Mouse (Mus musculus) heart, adult 2 months (tissue): Measurements from ENCODE around the gene Cbx2. TPM values are rescaled to one million over a fixed set of nuclear protein-coding genes. Genes with fewer than 3 reads are reported as not detected.

Source experiments
- DNase-seq, 2 experiments: peaks; one replicate each; pipeline ENCODE4 v3.0.0; 2021
- H3K27ac ChIP-seq: fragments of 200-600 bp; 2 replicates; pipeline ENCODE4 v1.8.1; 2022
- H3K27me3 ChIP-seq: fragments of 200-500 bp; 2 replicates; pipeline ENCODE4 v1.6.1; 2012; ENCODE audit warnings: mild to moderate bottlenecking, low read length, inconsistent platforms, mixed read lengths; ENCODE audit not compliant: control insufficient read depth, insufficient read depth
- H3K36me3 ChIP-seq: fragments of 200-500 bp; 2 replicates; pipeline ENCODE4 v1.6.1; 2012; ENCODE audit warnings: low read length, inconsistent platforms; ENCODE audit not compliant: control insufficient read depth, insufficient read depth
- H3K4me1 ChIP-seq: fragments of 200-500 bp; 2 replicates; pipeline ENCODE4 v1.6.1; 2011; ENCODE audit warnings: low read length; ENCODE audit not compliant: control insufficient read depth, insufficient read depth
- H3K4me3 ChIP-seq: fragments of 200-600 bp; 2 replicates; pipeline ENCODE4 v1.8.1; 2022
- H3K79me2 ChIP-seq: fragments of 200-500 bp; replicated peaks from 2 replicates; pipeline ENCODE4 v1.6.1; 2012; ENCODE audit warnings: mild to moderate bottlenecking, inconsistent platforms, low read length, moderate library complexity, mixed read lengths; ENCODE audit not compliant: control insufficient read depth, insufficient read depth
- H3K9ac ChIP-seq: fragments of 200-500 bp; 2 replicates; pipeline ENCODE4 v1.6.1; 2012; ENCODE audit warnings: low read depth, mild to moderate bottlenecking, control low read depth, inconsistent platforms, low read length, mixed read lengths
- CTCF ChIP-seq: fragments of 200-600 bp; IDR thresholded peaks from 2 replicates; pipeline ENCODE4 v1.8.1; 2022; ENCODE audit warnings: antibody characterized with exemption, mild to moderate bottlenecking, moderate library complexity
- EP300 ChIP-seq: fragments of 200-500 bp; IDR thresholded peaks from 2 replicates; pipeline ENCODE4 v1.6.1; 2011; ENCODE audit warnings: low read depth, low read length, control low read depth; ENCODE audit not compliant: insufficient read depth
- POLR2A ChIP-seq: fragments of 200-500 bp; IDR thresholded peaks from 2 replicates; pipeline ENCODE4 v1.6.1; 2011; ENCODE audit warnings: mild to moderate bottlenecking, low read depth, low read length, control low read depth; ENCODE audit not compliant: insufficient read depth
- WGBS: fragments of 180-500 bp; shearing (Covaris S2); methylation state at CpG from one replicate; pipeline ENCODE4 v1.1.7; 2018; 5-methylcytosine and 5-hydroxymethylcytosine counted together
- intact Hi-C: fragments of 180-260 bp; cut with DNase I; formaldehyde crosslinking; loops from one replicate; pipeline ENCODE4 v1.15.1; 2025
- polyA plus RNA-seq: library from polyadenylated mRNA; depleted of rRNA; stranded (reverse); fragments of >200 nt; gene quantifications from 2 replicates; pipeline ENCODE4 v1.2.3, GENCODE M21; 2012
- total RNA-seq, 2 experiments: library from RNA; stranded (reverse); gene quantifications; 2 replicates each; pipeline ENCODE4 v1.2.3; 2021

The Cbx2 gene
- total and polyA plus RNA-seq, 3 experiments: 1.7 to 2.3 (median 2.3) TPM

DNA sequence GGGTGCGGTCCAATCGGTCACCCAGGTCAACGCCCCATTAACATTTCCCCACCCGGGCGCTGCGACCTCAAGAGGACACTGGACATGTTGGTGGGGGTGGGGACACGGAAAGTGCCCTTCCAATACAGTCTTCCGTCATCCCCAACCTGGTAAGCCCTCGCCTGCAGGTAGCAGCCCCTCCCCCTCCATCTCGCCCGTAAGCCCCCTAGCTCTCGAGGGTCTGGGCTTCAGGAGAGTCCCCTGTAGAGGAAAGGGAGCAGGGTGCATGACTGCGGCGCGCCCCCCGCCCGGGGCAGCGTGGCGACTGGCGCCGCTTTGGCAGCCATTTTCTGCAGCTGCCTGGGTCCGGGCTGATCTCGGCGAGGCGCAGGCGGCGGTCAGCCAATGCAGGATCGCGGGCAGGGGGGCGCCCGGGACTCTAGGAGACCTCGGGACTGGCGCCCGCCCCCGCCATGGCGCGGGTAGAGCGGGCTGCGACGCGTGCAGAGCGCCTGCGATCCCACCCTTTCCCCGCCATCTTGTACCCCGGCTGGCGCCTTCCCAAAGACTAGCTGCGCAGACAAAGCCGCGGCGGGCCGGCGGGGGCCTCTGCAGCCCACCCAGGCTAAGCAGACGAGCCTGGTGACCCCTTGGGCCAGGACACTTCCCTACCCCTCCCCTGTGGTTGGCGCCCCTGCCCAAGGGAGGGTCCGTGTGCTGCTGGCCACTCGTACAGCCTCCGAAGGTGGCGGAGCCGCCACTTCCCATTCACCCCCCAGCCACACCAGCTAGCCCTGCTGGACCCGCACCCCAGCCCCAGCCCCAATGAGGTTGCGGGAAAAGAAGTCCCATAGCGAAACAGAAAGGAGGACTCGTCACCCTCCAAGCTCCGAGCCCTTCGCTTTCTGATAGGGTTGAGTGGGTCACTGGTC is 33.8 kb downstream of the Cbx2 start:
- peak; percentile 77 to 82 for DNase-seq
- H3K27me3 ChIP-seq: peaks cover 14% of the 10 kb centered on the region
- intact Hi-C loops: loop anchor here (1.0 to 2.0 kb wide), 2 partner anchors 29 to 70 kb away; no protein-coding TSS in a partner anchor
- H3K4me1 ChIP-seq: peaks cover 2% of the 10 kb centered on the region; the same call in 1 of the 2 replicates
- peak overlapping the region; percentile 88 for H3K9ac ChIP-seq
- H3K36me3 ChIP-seq: no peaks in the 10 kb centered on the region
- peak overlapping the region; percentile 86 for H3K4me3 ChIP-seq
- no peaks in the 10 kb centered on the region for H3K79me2 ChIP-seq
- H3K27ac ChIP-seq: peak overlapping the region; percentile 96
- under 1% methylated on average over 57 of the region's 65 CpGs for WGBS
- TF ChIP-seq EP300: peak; percentile 58; the same call in 1 of the 2 replicates
- no peak for TF ChIP-seq CTCF
- peak; percentile 65 for TF ChIP-seq POLR2A

DNA sequence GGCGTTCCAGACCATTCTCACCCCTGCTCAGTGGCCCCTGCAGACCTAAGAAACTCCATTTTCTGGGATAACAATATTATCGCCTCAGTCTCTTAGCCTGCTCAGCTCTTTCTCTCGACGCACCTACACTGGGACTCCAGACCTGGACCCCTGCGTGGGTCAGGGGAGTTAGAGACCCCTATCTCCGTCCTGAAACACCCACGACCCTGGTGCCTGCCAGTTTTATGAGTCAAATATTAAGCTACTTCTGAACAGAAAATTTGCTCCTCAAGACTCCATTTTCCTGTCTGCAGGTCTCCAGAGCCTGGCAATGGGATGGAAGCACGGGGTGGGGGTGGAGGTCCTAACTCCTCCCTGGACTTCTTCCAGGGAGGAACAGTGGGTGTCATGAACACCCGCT is 34.5 kb downstream of the Cbx2 start:
- Histone ChIP-seq H3K4me3 (peak overlapping the region; percentile 86), H3K9ac (peak overlapping the region; percentile 88), H3K27me3 (peaks cover 14% of the 10 kb centered on the region), H3K36me3 (no peaks in the 10 kb centered on the region), H3K79me2 (no peaks in the 10 kb centered on the region), H3K4me1 (peaks cover 2% of the 10 kb centered on the region; the same call in 1 of the 2 replicates), H3K27ac (peak overlapping the region; percentile 96)
- TF ChIP-seq EP300 (no peak), CTCF (no peak), POLR2A (no peak)
- DNase-seq: peak in 1 of 2 experiments; percentile 21
- 12% methylated on average over 9 of the region's 9 CpGs for WGBS
- intact Hi-C loops: loop anchor here (1.0 to 2.0 kb wide), 2 partner anchors 28 to 70 kb away; no protein-coding TSS in a partner anchor

DNA sequence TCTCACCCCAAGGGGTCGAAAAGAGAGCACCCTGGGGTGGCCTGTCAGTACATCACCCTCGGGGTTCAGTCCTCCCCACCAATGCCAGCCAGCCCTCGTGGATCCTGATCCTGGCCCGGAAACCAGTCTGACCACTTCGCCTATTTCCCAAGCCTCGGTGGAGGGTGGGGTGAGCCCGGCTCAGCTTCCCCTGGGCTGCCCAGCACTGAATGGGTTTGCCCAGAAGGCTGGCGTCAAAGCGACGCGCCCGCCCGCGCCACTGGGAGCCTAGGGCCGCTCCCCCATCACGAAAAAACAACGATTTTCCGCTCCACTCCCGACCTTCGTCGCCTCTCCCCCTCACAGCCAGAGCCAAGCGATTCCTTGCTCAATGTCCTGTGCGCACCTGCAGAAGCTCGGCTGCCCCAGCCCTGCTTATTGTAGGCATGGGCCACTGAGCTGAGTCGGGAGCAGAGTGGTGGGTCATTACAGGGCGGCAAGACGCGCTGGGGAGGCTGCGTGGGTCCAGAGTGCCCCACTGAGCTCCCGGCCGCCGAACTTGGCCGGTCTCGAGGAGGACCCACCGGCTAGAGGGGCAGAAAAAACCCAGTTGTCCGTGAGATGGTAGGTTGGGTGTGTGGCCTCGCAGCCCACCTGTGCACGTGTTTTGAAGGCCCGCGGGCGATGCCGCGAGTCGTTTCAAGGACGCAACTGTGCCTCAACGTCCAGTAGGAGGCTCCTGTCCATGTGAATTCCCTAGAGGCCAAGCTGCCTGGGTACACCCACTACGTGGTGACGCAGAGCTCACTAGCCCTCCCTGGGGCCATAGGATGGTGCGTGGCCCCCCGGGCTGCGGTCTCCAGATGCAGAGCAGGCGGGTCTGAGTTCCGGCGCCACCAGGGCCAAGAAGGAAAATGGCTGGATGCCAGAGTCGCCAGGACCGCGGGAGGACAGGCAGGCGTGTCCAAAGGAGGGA is 35.6 kb downstream of the Cbx2 start:
- Histone ChIP-seq H3K4me3 (peak overlapping the region; percentile 20; the same call in 1 of the 2 replicates), H3K4me1 (peaks cover 2% of the 10 kb centered on the region; the same call in 1 of the 2 replicates), H3K27ac (no peak overlapping the region), H3K36me3 (no peaks in the 10 kb centered on the region), H3K9ac (peak overlapping the region; percentile 18), H3K27me3 (peaks cover 12% of the 10 kb centered on the region), H3K79me2 (no peaks in the 10 kb centered on the region)
- WGBS: 3% methylated on average over 58 of the region's 58 CpGs
- intact Hi-C loops: no loop called here
- 0 out of 2 replicates have a peak, but pooled peaks have one; percentile 21 for TF ChIP-seq POLR2A
- TF ChIP-seq EP300: no peak
- peak; percentile 40 for TF ChIP-seq CTCF
- peak; percentile 58 to 64 for DNase-seq

DNA sequence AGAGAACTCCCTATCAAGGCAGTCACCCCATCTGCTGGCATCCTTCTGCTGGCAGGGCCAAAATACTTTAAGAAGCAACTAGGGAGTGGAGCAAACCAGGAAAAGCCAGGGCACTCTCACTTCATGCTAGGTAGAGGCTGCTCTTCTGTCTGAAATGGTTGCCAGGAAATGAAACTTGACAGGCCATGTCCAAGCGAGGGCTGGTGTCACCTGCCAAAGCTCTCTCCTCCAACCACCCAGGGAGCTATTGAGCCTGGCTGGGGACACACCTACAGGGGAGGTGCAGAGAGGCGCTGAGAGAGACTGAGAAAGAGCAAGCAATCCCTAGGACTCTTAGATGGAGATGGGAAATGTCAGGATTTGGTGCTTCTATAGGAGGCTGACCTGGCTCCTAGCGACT is 36.5 kb downstream of the Cbx2 start:
- Histone ChIP-seq H3K4me3 (no peak overlapping the region), H3K4me1 (peaks cover 2% of the 10 kb centered on the region; the same call in 1 of the 2 replicates), H3K79me2 (no peaks in the 10 kb centered on the region), H3K36me3 (no peaks in the 10 kb centered on the region), H3K27ac (no peak overlapping the region), H3K9ac (no peak overlapping the region), H3K27me3 (peaks cover 12% of the 10 kb centered on the region)
- WGBS: 31% methylated on average over 3 of the region's 3 CpGs
- DNase-seq: no peak
- TF ChIP-seq EP300 (no peak), CTCF (no peak), POLR2A (no peak)
- intact Hi-C loops: no loop called here

DNA sequence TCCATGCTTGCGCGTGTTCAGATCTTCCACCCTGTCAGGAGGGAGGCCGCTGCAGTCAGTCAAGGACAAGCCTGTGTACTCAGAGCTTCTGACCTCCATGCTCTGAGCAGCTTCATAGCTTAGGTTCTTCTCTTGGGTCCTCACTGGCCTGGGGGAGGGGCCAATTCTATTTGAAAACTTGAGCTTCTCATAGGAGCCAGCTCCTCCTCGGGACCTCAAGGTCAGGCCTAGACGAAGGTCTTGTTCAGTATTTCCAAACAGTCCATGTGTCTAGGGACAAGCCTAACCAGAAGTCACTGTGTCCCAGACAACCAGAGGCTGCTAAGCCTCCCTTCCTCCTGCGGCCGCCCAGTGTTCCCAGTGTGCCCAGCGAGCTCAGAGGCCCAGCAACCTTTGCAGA is 44.1 kb downstream of the Cbx2 start:
- no peaks in the 10 kb centered on the region for H3K79me2 ChIP-seq
- H3K9ac ChIP-seq: no peak overlapping the region
- WGBS: 80% methylated on average over 8 of the region's 8 CpGs
- no peak for DNase-seq
- H3K27me3 ChIP-seq: no peaks in the 10 kb centered on the region
- no peaks in the 10 kb centered on the region for H3K36me3 ChIP-seq
- TF ChIP-seq CTCF (no peak), POLR2A (no peak), EP300 (no peak)
- intact Hi-C loops: no loop called here
- no peak overlapping the region for H3K27ac ChIP-seq
- H3K4me3 ChIP-seq: no peak overlapping the region
- H3K4me1 ChIP-seq: no peaks in the 10 kb centered on the region
